Mouse (Mus musculus): ENCODE measurements around the gene Wipi2. TPM values are rescaled to one million over a fixed set of nuclear protein-coding genes. Genes with fewer than 3 reads are reported as not detected.

The Wipi2 gene
- polyA plus RNA-seq (2017; shearing (Covaris generic)), result 78.4 TPM

DNA sequence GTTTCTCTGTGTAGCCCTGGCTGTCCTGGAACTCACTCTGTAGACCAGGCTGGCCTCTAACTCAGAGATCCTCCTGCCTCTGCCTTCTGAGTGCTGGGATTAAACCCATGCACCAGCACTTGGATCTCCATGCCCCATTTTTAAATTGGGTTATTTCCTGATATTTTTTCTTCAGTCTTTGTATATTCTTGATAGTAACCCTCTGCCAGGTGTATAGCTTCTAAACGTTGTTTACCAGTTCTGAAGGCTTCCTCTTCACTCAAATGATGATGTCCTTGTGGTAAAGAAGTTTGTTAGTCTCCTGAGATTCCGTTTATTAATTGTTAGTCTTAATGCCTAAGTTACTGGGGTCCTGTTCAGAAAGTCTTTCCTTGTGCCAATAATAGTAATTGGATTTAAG, at the start of gene Wipi2:
TSS of gene Wipi2 (plus strand) at position 301 of the 400 bp plus-strand sequence.

DNA sequence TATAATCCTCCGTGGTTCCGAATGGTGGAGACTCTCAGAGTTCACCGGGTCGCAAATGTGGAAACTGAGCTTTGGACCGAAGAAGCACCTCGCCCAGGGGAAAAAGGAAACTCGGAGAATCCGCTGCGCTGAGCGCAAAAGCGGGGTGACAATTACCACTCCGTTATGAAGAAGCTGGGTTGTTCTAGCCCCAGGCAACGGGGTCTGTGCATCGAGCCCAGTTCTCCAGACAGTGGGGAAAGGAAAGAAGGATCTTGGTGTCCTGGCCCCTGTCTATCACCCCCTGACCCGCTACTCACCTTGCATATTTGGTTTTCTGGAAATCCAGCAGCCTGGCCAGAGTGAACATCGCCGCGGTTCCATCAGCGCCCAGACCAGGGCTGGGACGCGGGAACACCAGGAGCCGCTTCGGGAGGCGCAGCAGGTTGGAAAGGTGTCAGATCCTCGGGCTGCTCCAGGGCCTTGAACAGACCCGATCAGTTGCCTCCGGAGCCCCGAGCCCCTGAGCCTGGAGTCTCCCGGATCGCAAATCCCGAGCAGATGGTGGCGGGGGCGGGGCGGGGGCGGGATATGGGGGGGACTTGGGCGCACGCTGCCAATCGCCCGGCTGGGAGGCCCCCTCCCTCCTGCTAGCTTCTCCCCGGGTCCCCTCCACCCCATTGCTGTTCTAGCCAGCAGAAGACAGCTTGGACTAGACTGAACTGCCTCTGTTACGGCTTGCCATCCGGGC, 19.1 kb upstream of the Wipi2 start, which contains the start of gene Mmd2:
TSS of gene Mmd2 (minus strand) at position 542 of the 730 bp plus-strand sequence.

DNA sequence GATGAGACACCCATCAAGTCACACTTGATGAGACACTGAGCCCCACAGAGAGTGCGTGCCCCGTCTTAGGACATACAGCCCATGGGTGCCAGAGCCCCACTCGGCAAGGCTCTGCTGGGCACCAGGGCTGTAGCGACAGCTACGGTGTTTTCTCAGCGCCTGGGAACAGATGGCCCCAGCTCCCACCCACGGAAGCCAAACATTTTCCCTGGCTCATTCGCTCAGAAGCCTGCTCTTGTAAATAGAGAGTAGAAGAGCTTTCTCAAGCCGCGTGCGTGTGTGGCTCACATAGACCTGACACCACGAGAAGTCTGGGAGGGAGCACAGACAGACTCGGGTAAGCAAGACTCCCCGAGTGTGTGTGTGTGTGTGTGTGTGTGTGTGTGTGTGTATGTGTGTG, 64.8 kb downstream of the Wipi2 start, which contains the start of gene Slc29a4:
TSS of gene Slc29a4 (plus strand) at position 265 of the 400 bp plus-strand sequence.

Other genes with a start within 250 kb of the Wipi2 start
- 20.2 TPM for gene Foxk1, start 226.2 kb upstream of the Wipi2 start, polyA plus RNA-seq (2017; shearing (Covaris generic))
- 20.2 TPM for gene Ap5z1, start 163.8 kb upstream of the Wipi2 start, polyA plus RNA-seq (2017; shearing (Covaris generic))
- not detected for gene Papolb, start 97.6 kb upstream of the Wipi2 start, polyA plus RNA-seq (2017; shearing (Covaris generic))
- gene Radil, start 76.6 kb upstream of the Wipi2 start, polyA plus RNA-seq (2017; shearing (Covaris generic)), result not detected
- not detected for gene Mmd2, start 18.9 kb upstream of the Wipi2 start, polyA plus RNA-seq (2017; shearing (Covaris generic))
- 0.58 TPM for gene Slc29a4, start 64.8 kb downstream of the Wipi2 start, polyA plus RNA-seq (2017; shearing (Covaris generic))
- gene Tnrc18, start 190.0 kb downstream of the Wipi2 start, polyA plus RNA-seq (2017; shearing (Covaris generic)), result 43.8 TPM